Mouse (Mus musculus): ENCODE results near the gene Agmat.

DNA sequence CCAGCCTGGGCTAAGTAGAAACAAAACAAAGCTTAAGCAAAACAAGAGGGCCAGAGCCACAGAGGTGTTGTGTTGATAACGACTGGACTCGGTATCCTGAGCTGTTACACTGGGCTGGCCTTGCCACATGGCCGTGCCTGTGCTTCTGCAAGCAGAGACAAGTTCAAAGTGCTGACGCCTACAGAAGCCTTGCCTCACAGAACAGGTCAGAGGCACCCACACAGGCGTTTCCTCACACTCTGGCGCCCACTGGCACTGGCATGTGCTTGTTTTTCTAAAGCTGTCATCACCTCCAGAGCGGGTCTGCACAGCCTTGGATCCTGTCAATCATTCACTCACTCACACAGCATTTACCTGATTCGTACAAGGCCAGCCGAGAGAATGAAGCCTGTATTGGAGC, 4.6 kb upstream of the Agmat start:
- TF ChIP-seq CTCF (IDR thresholded peaks at IDR 0.05; ENCODE audit: extremely low read depth, insufficient read depth, low read length) (no peak), POLR2A (IDR thresholded peaks at IDR 0.05; ENCODE audit: extremely low read depth, insufficient read depth, low read length) (no peak)
